14 mouse cellular contexts compared by ENCODE assay signal in genomic region chr3:89752307-89752706, GRCm38 (mm10). TPM values are rescaled to one million over a fixed set of nuclear protein-coding genes. Genes with fewer than 3 reads are reported as not detected.
A peak's percentile ranks its signal among the peaks of the same experiment; 100 is the strongest.
DNase-seq lines count a peak whose midpoint lies in the region; ATAC-seq and TF ChIP-seq lines count a peak whose summit lies in the region.
"Had no signal": no experiment of that assay in that cellular context is flagged by ENCODE, and none has a peak within 500 bp of the region (broad histone marks: within the 10 kb centered on the region; RNA-seq: fewer than 3 reads in every experiment).

No protein-coding gene starts in this region.

- no peaks in the 10 kb centered on the region for H3K27me3 ChIP-seq in kidney, postnatal 0 days (ENCODE audit: insufficient read depth, low read length)
- no peaks in the 10 kb centered on the region for H3K27me3 ChIP-seq in MEL (ENCODE audit: control insufficient read depth in 1 of 2, insufficient read depth in 2 of 2, low read length in 2 of 2)
- H3K27me3 ChIP-seq: embryonic facial prominence, embryonic 15.5 days had no signal

- H3K4me1 ChIP-seq in kidney, postnatal 0 days (replicated peaks; ENCODE audit: insufficient read depth, low read length) = no peaks in the 10 kb centered on the region
- H3K4me1 ChIP-seq in MEL (ENCODE audit: control insufficient read depth in 1 of 2, insufficient read depth in 2 of 2, low read length in 2 of 2) = no peaks in the 10 kb centered on the region
- H3K4me1 ChIP-seq: embryonic facial prominence, embryonic 15.5 days had no signal

- no peaks in the 10 kb centered on the region for H3K79me2 ChIP-seq in MEL (ENCODE audit: control insufficient read depth, insufficient read depth, low read length, poor library complexity)

- intact Hi-C loops in left cerebral cortex, postnatal 25 days (cut with DNase I) = no loop called here

- H3K27ac ChIP-seq in kidney, postnatal 0 days = no peak overlapping the region
- no peak overlapping the region for H3K27ac ChIP-seq in MEL (ENCODE audit: control insufficient read depth, low read depth, low read length)
- H3K27ac ChIP-seq: embryonic facial prominence, embryonic 15.5 days; liver, embryonic 14.5 days had no signal

- TF ChIP-seq RAD21 in MEL (IDR thresholded peaks at IDR 0.05; ENCODE audit: low read depth, low read length) = no peak

- no peak for TF ChIP-seq CTCF in kidney, postnatal 0 days (IDR thresholded peaks at IDR 0.05; ENCODE audit: low read depth)
- no peak for TF ChIP-seq CTCF in MEL (IDR thresholded peaks at IDR 0.05 in 2 of 3, conservative IDR thresholded peaks at IDR 0.05 in 1 of 3; ENCODE audit: control insufficient read depth in 1 of 3, insufficient read depth in 1 of 3, low read depth in 2 of 3, low read length in 3 of 3, poor library complexity in 1 of 3, severe bottlenecking in 1 of 3)

- H3K9ac ChIP-seq in kidney, postnatal 0 days (ENCODE audit: low read depth, low read length) = no peak overlapping the region
- H3K9ac ChIP-seq in MEL (ENCODE audit: control insufficient read depth, low read depth, low read length, poor library complexity, severe bottlenecking) = no peak overlapping the region
- H3K9ac ChIP-seq: embryonic facial prominence, embryonic 15.5 days; liver, embryonic 14.5 days had no signal

- no peak overlapping the region for H3K4me3 ChIP-seq in kidney, postnatal 0 days (replicated peaks; ENCODE audit: low read depth, low read length)
- H3K4me3 ChIP-seq in MEL (ENCODE audit: control insufficient read depth in 1 of 2, insufficient read depth in 1 of 2, low read depth in 2 of 2, low read length in 2 of 2) = no peak overlapping the region
- H3K4me3 ChIP-seq: embryonic facial prominence, embryonic 15.5 days had no signal

- DNase-seq in kidney, postnatal 0 days (ENCODE audit: low spot score) = peak; percentile 5
- DNase-seq in kidney, adult 9 months = no peak
- DNase-seq in lung, postnatal 10 days = peak; percentile 34
- DNase-seq in lung, postnatal 36 days = no peak
- DNase-seq in MEL (ENCODE audit: low read depth, low spot score) = peak; percentile 50
- no peak for DNase-seq in left cerebral cortex, postnatal 25 days (ENCODE audit: low spot score in 2 of 2)
- DNase-seq in adrenal gland, adult 2 months = no peak
- DNase-seq: heart, adult 11 months; left cerebral cortex, postnatal 4 days; right cerebral cortex, postnatal 25 days had no signal

- WGBS in kidney, postnatal 0 days = 46% methylated on average over 1 of the region's 1 CpGs

- TF ChIP-seq EP300 in MEL (IDR thresholded peaks at IDR 0.05; ENCODE audit: low read depth in 1 of 2, low read length in 2 of 2) = no peak

- H3K36me3 ChIP-seq in kidney, postnatal 0 days (ENCODE audit: insufficient read depth, low read length) = peaks cover 30% of the 10 kb centered on the region
- H3K36me3 ChIP-seq in MEL (ENCODE audit: control insufficient read depth in 1 of 2, insufficient read depth in 2 of 2, low read length in 2 of 2) = no peaks in the 10 kb centered on the region; a peak in 1 of 4 replicates

- ATAC-seq in kidney, postnatal 0 days (replicated peaks; ENCODE audit: low FRiP score, low read depth) = no peak
- ATAC-seq in common myeloid progenitor, adult 5-6 weeks (replicated peaks; ENCODE audit: low read depth, poor library complexity, severe bottlenecking) = peak; percentile 30; the same call in 1 of the 2 replicates
- ATAC-seq: hindbrain, embryonic 16.5 days had no signal

- no peak; a peak in 1 of 4 replicates for TF ChIP-seq POLR2A in MEL (IDR thresholded peaks at IDR 0.05; ENCODE audit: control insufficient read depth in 1 of 2, insufficient read depth in 1 of 2, low read depth in 1 of 2, low read length in 2 of 2, poor library complexity in 1 of 2)

- H3K9me3 ChIP-seq in kidney, postnatal 0 days (replicated peaks; ENCODE audit: low read length) = no peaks in the 10 kb centered on the region
- no peaks in the 10 kb centered on the region for H3K9me3 ChIP-seq in MEL (replicated peaks; ENCODE audit: insufficient read depth, low read length)
- H3K9me3 ChIP-seq: embryonic facial prominence, embryonic 15.5 days had no signal

- no peak overlapping the region for H3K4me2 ChIP-seq in kidney, postnatal 0 days (ENCODE audit: low read length)
- H3K4me2 ChIP-seq: embryonic facial prominence, embryonic 15.5 days had no signal

TF ChIP-seq in MEL, 35 proteins besides CTCF, POLR2A, EP300 and RAD21:
- TF ChIP-seq TAL1 (IDR thresholded peaks at IDR 0.05; ENCODE audit: low read length) = no peak
- TF ChIP-seq ZNF384 (IDR thresholded peaks at IDR 0.05; ENCODE audit: low read depth, low read length) = no peak
- no peak for TF ChIP-seq TCF12 (IDR thresholded peaks at IDR 0.05; ENCODE audit: low read depth, low read length)

RNA-seq across cellular contexts. Expression of gene Chrnb2, which starts 12.1 kb away (rescaled TPM):
- polyA plus RNA-seq in kidney, postnatal 0 days (2015; fragmentation: Nextera tagmentation; extraction: Ambion mirVana) = 0.36 and 0.47 TPM in 2 replicates
- 0.98 and 1.6 TPM in 2 replicates for total RNA-seq in MEL (2012; rRNA removed)
- 1 to 10 TPM in 1 of 2 experiments, not detected in 1; 4.0 TPM for polyA plus RNA-seq in MEL (2012; ENCODE audit: insufficient read depth in 1 of 2, insufficient read length in 2 of 2, low read depth in 1 of 2, low replicate concordance in 2 of 2, missing spikeins in 1 of 2)
- total RNA-seq in common myeloid progenitor, adult 5-6 weeks (2017) = 0.15 and 1.6 TPM in 2 replicates
- total RNA-seq in left cerebral cortex, postnatal 25 days (2021) = 10 to 100 TPM; 25.5 to 26.2 TPM
- 1 to 10 TPM; 3.7 to 4.5 TPM for total RNA-seq in adrenal gland, adult 2 months (2021)
- polyA plus RNA-seq in adrenal gland, adult 2 months (2012; rRNA removed) = 3.6 and 3.9 TPM in 2 replicates

RNA-seq across cellular contexts. Expression of gene Ube2q1, which starts 21.1 kb away (rescaled TPM):
- polyA plus RNA-seq in kidney, postnatal 0 days (2015; fragmentation: Nextera tagmentation; extraction: Ambion mirVana) = 11.3 and 13.2 TPM in 2 replicates
- total RNA-seq in MEL (2012; rRNA removed) = 72.6 and 73.8 TPM in 2 replicates
- polyA plus RNA-seq in MEL (2012; ENCODE audit: insufficient read depth in 1 of 2, insufficient read length in 2 of 2, low read depth in 1 of 2, low replicate concordance in 2 of 2, missing spikeins in 1 of 2) = 100 to 1,000 TPM in 1 of 2 experiments, 10 to 100 TPM in 1; 89.0 to 162 TPM
- total RNA-seq in common myeloid progenitor, adult 5-6 weeks (2017) = 98.7 and 102 TPM in 2 replicates
- total RNA-seq in left cerebral cortex, postnatal 25 days (2021) = 10 to 100 TPM; 87.1 to 89.9 TPM
- total RNA-seq in adrenal gland, adult 2 months (2021) = 10 to 100 TPM; 66.6 to 67.5 TPM
- 33.5 and 35.0 TPM in 2 replicates for polyA plus RNA-seq in adrenal gland, adult 2 months (2012; rRNA removed)

RNA-seq across cellular contexts. Expression of gene Adar, which starts 37.5 kb away (rescaled TPM):
- 9.6 and 10.5 TPM in 2 replicates for polyA plus RNA-seq in kidney, postnatal 0 days (2015; fragmentation: Nextera tagmentation; extraction: Ambion mirVana)
- 26.1 and 26.7 TPM in 2 replicates for total RNA-seq in MEL (2012; rRNA removed)
- 100 to 1,000 TPM in 1 of 2 experiments, 10 to 100 TPM in 1; 45.1 to 124 TPM for polyA plus RNA-seq in MEL (2012; ENCODE audit: insufficient read depth in 1 of 2, insufficient read length in 2 of 2, low read depth in 1 of 2, low replicate concordance in 2 of 2, missing spikeins in 1 of 2)
- 27.4 and 28.0 TPM in 2 replicates for total RNA-seq in common myeloid progenitor, adult 5-6 weeks (2017)
- total RNA-seq in left cerebral cortex, postnatal 25 days (2021) = 100 to 1,000 TPM; 127 to 140 TPM
- 10 to 100 TPM; 27.0 to 29.8 TPM for total RNA-seq in adrenal gland, adult 2 months (2021)
- polyA plus RNA-seq in adrenal gland, adult 2 months (2012; rRNA removed) = 21.2 and 22.3 TPM in 2 replicates

Comparison
In these comparisons a context has a peak if more than half of its experiments do, and no peak if none do; other contexts are left out.
1. DNase-seq: peak in kidney, postnatal 0 days (single experiment), lung, postnatal 10 days (single experiment) and MEL (single experiment); none in kidney, adult 9 months (single experiment), lung, postnatal 36 days (single experiment), left cerebral cortex, postnatal 25 days (0 of 2) and adrenal gland, adult 2 months (single experiment).
2. RNA of gene Chrnb2, which starts 12.1 kb away (total RNA-seq): 25.5 to 26.2 TPM in left cerebral cortex, postnatal 25 days; 3.7 to 4.5 TPM in adrenal gland, adult 2 months, 0.98 to 1.6 TPM in MEL and 0.15 to 1.6 TPM in common myeloid progenitor, adult 5-6 weeks; every median in the first group is over 4 times any median in the second.